Mouse (Mus musculus) retina, postnatal 7 days (tissue): ENCODE measurements around the gene Gja10.

ENCODE experiments used
- DNase-seq: peaks from one replicate; pipeline ENCODE4 v3.0.0-alpha.2; 2012; ENCODE audit warnings: low read depth, low spot score

The Gja10 gene

GRCm38 (mm10) chr4:32602660-32603059, at the start of gene Gja10:
TSS of gene Gja10 (minus strand) at chr4:32602760.
- DNase-seq: no peak

DNA sequence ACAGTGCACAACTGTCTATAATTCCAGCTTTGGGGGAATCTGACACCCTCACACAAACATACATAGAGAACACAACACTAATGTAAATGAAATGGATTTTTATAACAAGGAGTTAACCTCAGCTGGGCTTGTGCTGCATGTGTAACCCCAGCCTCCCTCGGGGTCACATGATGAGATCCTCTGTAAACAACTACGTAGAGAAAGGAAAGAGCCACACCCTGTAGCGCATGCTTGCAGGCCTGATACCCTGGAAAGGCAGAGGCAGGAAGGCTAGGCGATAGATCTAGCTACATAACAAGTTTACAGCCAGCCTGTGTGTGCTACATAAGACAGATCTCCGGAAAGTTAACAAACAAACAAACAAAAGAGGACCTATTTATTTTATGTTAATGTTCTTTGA, 49.1 kb upstream of the Gja10 start:
- no peak for DNase-seq

DNA sequence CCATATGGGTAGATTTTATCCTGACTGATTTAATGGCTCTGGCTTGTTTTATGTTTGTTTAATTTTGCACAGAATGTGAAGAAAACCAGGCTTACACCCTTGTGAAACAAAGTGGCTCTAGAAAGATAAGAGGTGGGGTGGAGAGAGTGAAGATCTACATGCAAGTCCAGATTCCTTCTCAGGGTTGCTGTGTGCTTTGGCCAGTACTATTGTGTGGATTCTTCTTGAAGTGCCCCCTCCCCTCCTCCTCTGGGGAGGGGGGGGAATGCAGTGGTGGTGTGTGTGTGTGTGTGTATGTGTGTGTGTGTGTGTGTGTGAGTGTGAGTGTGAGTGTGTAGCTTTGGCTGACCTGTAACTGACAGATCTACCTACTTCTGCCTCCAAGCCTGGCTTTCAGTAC, 19.1 kb upstream of the Gja10 start:
- no peak for DNase-seq

GRCm38 (mm10) chr4:32615034-32615881, 12.7 kb upstream of the Gja10 start, which contains the start of gene Casp8ap2:
TSS of gene Casp8ap2 (plus strand) at chr4:32615451.
- peak; percentile 98 for DNase-seq

- DNase-seq: no peak
Measured at GRCm38 (mm10) chr4:32601135-32601534, 1.4 kb downstream of the Gja10 start.

GRCm38 (mm10) chr4:32588237-32588636, 14.3 kb downstream of the Gja10 start:
- DNase-seq: no peak

- DNase-seq: no peak
Measured at GRCm38 (mm10) chr4:32587543-32587942, 15.0 kb downstream of the Gja10 start.

- DNase-seq: peak; percentile 45
Measured at GRCm38 (mm10) chr4:32586596-32586995, 16.0 kb downstream of the Gja10 start.

GRCm38 (mm10) chr4:32584181-32584580, 18.4 kb downstream of the Gja10 start:
- DNase-seq: no peak

- DNase-seq: no peak
Measured at GRCm38 (mm10) chr4:32579850-32580249, 22.7 kb downstream of the Gja10 start.

GRCm38 (mm10) chr4:32575165-32575564, 27.4 kb downstream of the Gja10 start:
- no peak for DNase-seq

DNA sequence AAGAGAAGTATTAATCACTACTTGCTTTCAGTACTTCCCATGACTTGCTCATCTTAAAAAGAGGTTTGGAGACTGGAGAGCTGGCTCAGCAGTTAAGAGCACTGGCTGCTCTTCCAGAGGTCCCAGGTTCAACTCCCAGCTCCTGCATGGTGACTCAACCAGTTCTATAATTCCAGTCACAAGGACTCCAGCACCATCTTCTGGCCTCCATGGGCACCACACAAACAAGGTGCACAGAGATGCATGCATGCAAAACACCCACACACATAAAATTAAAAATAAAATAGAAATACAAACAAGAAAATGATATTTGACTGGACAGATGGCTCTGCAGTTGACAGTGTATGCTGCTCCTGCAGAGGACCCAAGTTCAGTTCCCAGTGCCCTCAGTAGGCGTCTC, 28.0 kb downstream of the Gja10 start:
- no peak for DNase-seq

DNA sequence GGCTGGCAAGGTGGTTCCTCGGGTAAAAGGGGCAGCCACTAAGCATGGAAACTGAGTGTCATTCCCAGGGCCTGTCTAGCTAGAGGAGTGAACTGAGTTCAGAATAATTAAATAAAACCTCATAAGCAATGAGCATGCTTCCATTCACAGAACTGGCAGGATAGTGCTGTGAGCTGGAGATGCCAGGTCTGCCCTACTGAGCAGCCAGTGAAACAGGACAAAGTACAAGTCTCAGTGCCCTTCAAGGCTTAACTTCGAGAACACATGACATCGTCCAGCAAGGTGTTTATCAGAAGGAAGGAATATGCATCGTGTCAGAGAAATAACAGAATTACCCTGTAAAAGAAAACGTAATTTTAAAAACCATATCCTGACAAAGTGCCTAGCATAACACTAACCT, 29.0 kb downstream of the Gja10 start:
- DNase-seq: no peak

GRCm38 (mm10) chr4:32572118-32572517, 30.4 kb downstream of the Gja10 start:
- DNase-seq: peak; percentile 34

- no peak for DNase-seq
Measured at GRCm38 (mm10) chr4:32571441-32571840, 31.1 kb downstream of the Gja10 start.

- no peak for DNase-seq
Measured at GRCm38 (mm10) chr4:32570939-32571317, 31.6 kb downstream of the Gja10 start.

DNA sequence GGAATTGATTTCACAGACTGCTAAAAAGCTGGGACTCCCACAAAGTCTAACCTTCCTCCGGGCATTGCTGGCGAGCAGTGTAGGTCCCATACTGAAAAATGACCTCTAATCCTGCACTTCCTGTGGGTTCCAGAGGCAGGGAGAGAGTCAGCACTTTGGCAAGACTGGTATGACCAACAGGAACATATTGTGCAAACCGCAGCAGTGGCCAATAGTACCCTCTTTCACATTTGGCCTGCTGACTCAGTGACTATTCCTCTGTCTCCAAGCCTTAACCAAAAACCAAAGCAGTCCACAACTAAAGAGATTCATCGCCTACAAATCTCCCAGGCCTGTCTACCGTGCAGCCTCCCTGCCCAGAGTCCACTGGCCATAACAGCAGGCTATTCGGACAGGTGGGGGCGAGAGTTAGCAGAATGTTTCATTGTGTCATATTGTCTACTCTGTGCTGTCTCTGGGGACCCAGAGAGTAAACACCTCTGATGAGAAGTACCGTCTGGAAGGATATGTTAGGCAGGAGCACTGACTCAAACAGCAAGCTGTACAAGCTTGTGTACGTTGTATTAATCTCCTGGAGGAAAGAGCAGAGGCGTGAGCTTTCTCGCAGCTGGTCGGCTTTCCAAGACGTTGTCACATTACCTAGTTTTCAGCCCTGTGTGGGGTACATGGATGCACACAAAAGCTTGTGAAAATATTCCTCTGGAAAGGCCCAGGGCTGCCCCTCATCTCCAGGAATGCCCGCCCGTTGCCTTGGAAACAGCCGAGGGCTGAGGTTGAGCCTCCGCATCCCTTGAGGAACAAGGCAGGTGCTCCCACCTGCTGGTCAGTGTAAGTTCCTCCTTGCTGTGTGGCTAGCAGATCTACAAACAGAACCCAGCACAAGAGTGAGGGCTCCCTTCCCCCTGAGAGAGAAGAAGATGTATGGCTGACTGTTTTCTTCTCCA, 32.3 kb downstream of the Gja10 start:
- no peak for DNase-seq

- DNase-seq: no peak
Measured at GRCm38 (mm10) chr4:32569054-32569453, 33.5 kb downstream of the Gja10 start.

- no peak for DNase-seq
Measured at GRCm38 (mm10) chr4:32564918-32565317, 37.6 kb downstream of the Gja10 start.

DNA sequence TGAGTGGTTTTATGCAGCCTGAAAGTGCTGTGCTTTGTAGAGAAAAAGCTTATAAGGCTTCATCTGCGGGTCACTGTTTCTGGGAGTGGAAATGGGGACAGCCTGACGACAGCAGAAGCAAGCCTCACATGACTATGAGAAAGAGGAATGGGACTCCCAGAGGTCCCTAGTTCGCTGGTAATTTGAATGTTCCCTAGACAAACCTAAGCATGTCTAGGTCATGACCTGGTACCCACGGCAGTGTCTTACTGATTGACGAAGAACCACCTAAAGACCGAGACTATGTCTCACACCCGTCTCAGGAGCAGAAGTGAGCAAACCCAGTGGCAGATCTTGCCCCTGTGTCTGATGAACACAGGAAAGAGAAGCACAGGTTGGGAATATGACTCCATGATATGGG, 38.1 kb downstream of the Gja10 start:
- no peak for DNase-seq

DNA sequence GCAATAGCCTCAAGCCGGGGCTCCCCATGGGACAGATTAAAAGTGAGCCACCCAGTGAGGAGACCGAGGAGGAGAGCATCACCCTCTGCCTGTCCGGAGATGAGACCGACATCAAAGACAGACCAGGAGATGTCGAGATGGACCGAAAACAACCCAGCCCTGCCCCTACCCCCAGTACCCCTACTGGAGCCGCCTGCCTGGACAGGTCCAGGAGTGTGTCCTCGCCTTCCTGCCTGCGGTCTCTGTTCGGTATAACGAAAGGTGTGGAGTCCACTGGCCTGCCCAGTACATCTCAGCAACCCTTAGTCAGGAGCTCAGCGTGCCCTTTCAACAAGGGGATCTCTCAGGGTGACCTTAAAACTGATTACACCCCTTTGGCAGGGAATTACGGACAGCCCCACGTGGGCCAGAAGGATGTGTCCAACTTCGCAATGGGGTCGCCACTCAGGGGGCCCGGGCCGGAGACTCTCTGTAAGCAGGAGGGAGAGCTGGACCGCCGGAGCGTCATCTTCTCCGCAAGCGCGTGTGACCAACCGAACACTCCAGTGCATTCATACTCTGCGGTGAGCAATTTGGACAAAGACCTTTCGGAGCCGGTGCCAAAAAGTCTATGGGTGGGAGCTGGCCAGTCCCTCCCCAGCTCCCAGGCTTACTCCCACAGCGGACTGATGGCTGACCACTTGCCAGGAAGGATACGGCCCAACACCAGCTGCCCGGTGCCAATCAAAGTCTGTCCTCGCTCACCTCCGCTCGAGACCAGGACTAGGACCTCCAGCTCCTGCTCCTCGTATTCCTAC, 40.0 kb downstream of the Gja10 start:
- DNase-seq: no peak
